Mouse (Mus musculus): ENCODE results near the gene Ltv1. TPM values are rescaled to one million over a fixed set of nuclear protein-coding genes. Genes with fewer than 3 reads are reported as not detected.

Gene Ltv1
- polyA plus RNA-seq, 1 experiment from 2014 or later: 69.2 TPM

Other genes with a start within 250 kb of the Ltv1 start
- gene Stx11, start 228.9 kb downstream of the Ltv1 start, polyA plus RNA-seq (2015; fragmentation: Nextera tagmentation; extraction: Ambion mirVana): 5.6 and 6.8 TPM in 2 replicates
- gene Sf3b5, start 187.8 kb downstream of the Ltv1 start, polyA plus RNA-seq (2015; fragmentation: Nextera tagmentation; extraction: Ambion mirVana): 35.0 and 35.4 TPM in 2 replicates
- gene Plagl1, start 132.7 kb downstream of the Ltv1 start, polyA plus RNA-seq (2015; fragmentation: Nextera tagmentation; extraction: Ambion mirVana): 220 and 243 TPM in 2 replicates
- not detected in 2 replicates for gene Zc2hc1b, start 15.1 kb downstream of the Ltv1 start, polyA plus RNA-seq (2015; fragmentation: Nextera tagmentation; extraction: Ambion mirVana)